Mouse (Mus musculus) kidney, embryonic 15.5 days (tissue): Measurements from ENCODE around the gene Tmem50a. TPM values are rescaled to one million over a fixed set of nuclear protein-coding genes. Genes with fewer than 3 reads are reported as not detected.
A peak's percentile ranks its signal among the peaks of the same experiment; 100 is the strongest.

Experiments
- ATAC-seq: fragments of 200-750 bp; cut with Nextera tagmentation; replicated peaks from 2 replicates; pipeline ENCODE4 v1.8.0; 2017; ENCODE audit warnings: moderate TSS enrichment; ENCODE audit not compliant: low FRiP score
- H3K27ac ChIP-seq: fragments of 300-500 bp; sonication (generic); 2 replicates; pipeline ENCODE4 v1.5.1; 2015; ENCODE audit warnings: mild to moderate bottlenecking, inconsistent platforms
- H3K27me3 ChIP-seq: fragments of 300-500 bp; sonication (generic); 2 replicates; pipeline ENCODE4 v1.6.1; 2015; ENCODE audit warnings: inconsistent platforms
- H3K36me3 ChIP-seq: fragments of 300-500 bp; sonication (generic); 2 replicates; pipeline ENCODE4 v1.6.1; 2015; ENCODE audit warnings: inconsistent platforms
- H3K4me1 ChIP-seq: fragments of 300-500 bp; sonication (generic); 2 replicates; pipeline ENCODE4 v1.6.1; 2015; ENCODE audit warnings: inconsistent platforms
- H3K4me2 ChIP-seq: fragments of 300-500 bp; sonication (generic); 2 replicates; pipeline ENCODE4 v1.6.1; 2015; ENCODE audit warnings: moderate library complexity, mild to moderate bottlenecking, inconsistent platforms
- H3K4me3 ChIP-seq: fragments of 300-500 bp; sonication (generic); replicated peaks from 2 replicates; pipeline ENCODE4 v1.5.1; 2015; ENCODE audit warnings: mild to moderate bottlenecking, inconsistent platforms
- H3K9ac ChIP-seq: fragments of 300-500 bp; sonication (generic); 2 replicates; pipeline ENCODE4 v1.6.1; 2015; ENCODE audit warnings: mild to moderate bottlenecking, inconsistent platforms
- H3K9me3 ChIP-seq: fragments of 300-500 bp; sonication (generic); replicated peaks from 2 replicates; pipeline ENCODE4 v1.6.1; 2016; ENCODE audit warnings: inconsistent platforms
- WGBS: fragments of 180-500 bp; shearing (Covaris S2); methylation state at CpG from one replicate; pipeline ENCODE4 v1.1.7; 2015; ENCODE audit warnings: mixed read lengths; 5-methylcytosine and 5-hydroxymethylcytosine counted together
- polyA plus RNA-seq: library from polyadenylated mRNA; unstranded; fragments of >200 nt; fragmentation: Nextera tagmentation; extraction: Ambion mirVana; gene quantifications from 2 replicates; pipeline ENCODE4 v1.2.1, GENCODE M21; 2015

The Tmem50a gene
- polyA plus RNA-seq, result 173 and 174 TPM in 2 replicates

- peak; percentile 94 for ATAC-seq
- Histone ChIP-seq H3K4me2 (peak within 1 kb of the TSS; percentile 57), H3K27me3 (no peaks in the 10 kb centered on the region), H3K4me3 (peak within 1 kb of the TSS; percentile 98), H3K27ac (peak within 1 kb of the TSS; percentile 97), H3K36me3 (peaks cover 28% of the 10 kb centered on the region), H3K9me3 (no peaks in the 10 kb centered on the region), H3K4me1 (peaks cover 17% of the 10 kb centered on the region), H3K9ac (peak within 1 kb of the TSS; percentile 87)
- under 1% methylated on average over 25 of the region's 25 CpGs for WGBS
Measured at GRCm38 (mm10) chr4:134914864-134915209, at the start of gene Tmem50a. Gene Tmem50a (minus strand): TSS chr4:134915024.

GRCm38 (mm10) chr4:134963021-134963776, 48.4 kb upstream of the Tmem50a start:
- WGBS, result 19% methylated on average over 19 of the region's 19 CpGs
- Histone ChIP-seq H3K9ac (no peak overlapping the region), H3K27ac (no peak overlapping the region), H3K9me3 (no peaks in the 10 kb centered on the region), H3K36me3 (no peaks in the 10 kb centered on the region), H3K27me3 (peaks cover 13% of the 10 kb centered on the region; the same call in 1 of the 2 replicates), H3K4me1 (peaks cover 15% of the 10 kb centered on the region), H3K4me2 (peak overlapping the region; percentile 51), H3K4me3 (peak overlapping the region; percentile 21)
- no peak for ATAC-seq

- peaks cover 9% of the 10 kb centered on the region for H3K4me1 ChIP-seq
- H3K4me3 ChIP-seq, result no peak overlapping the region
- 28% methylated on average over 3 of the region's 3 CpGs for WGBS
- H3K9me3 ChIP-seq, result no peaks in the 10 kb centered on the region
- H3K27me3 ChIP-seq, result peaks cover 21% of the 10 kb centered on the region
- no peak overlapping the region for H3K9ac ChIP-seq
- no peak overlapping the region for H3K27ac ChIP-seq
- H3K36me3 ChIP-seq, result no peaks in the 10 kb centered on the region
- no peak overlapping the region for H3K4me2 ChIP-seq
- no peak for ATAC-seq
Measured at GRCm38 (mm10) chr4:134956328-134956727, 41.5 kb upstream of the Tmem50a start.

DNA sequence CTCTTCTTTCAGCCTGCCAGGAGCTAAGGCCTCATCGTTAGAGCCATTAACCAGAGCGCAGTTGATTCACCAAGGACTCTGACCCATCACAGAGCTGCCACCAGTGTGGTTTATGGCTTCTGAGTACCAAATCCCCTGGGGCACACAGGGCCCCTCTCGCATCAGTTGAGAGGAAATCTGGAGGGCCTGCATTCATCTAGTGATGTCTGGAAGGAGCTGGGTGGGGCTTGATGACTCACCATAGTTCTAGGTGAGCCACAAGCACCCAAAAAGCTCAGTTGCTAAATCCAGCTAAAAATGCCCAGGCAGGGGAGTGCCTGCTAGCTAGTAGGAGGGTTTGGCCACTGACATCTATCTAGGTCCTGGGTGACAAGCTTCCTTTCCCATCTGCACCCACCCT, 41.0 kb upstream of the Tmem50a start:
- Histone ChIP-seq H3K4me2 (no peak overlapping the region), H3K4me3 (no peak overlapping the region), H3K4me1 (peaks cover 9% of the 10 kb centered on the region), H3K36me3 (no peaks in the 10 kb centered on the region), H3K27me3 (peaks cover 21% of the 10 kb centered on the region), H3K9ac (no peak overlapping the region), H3K9me3 (no peaks in the 10 kb centered on the region), H3K27ac (no peak overlapping the region)
- ATAC-seq, result no peak
- WGBS, result 61% methylated on average over 3 of the region's 3 CpGs

- WGBS, result 86% methylated on average over 2 of the region's 2 CpGs
- no peak overlapping the region for H3K4me3 ChIP-seq
- no peak overlapping the region for H3K9ac ChIP-seq
- no peak overlapping the region for H3K4me2 ChIP-seq
- H3K9me3 ChIP-seq, result no peaks in the 10 kb centered on the region
- H3K27ac ChIP-seq, result no peak overlapping the region
- H3K4me1 ChIP-seq, result peaks cover 16% of the 10 kb centered on the region
- ATAC-seq, result no peak
- H3K27me3 ChIP-seq, result peaks cover 21% of the 10 kb centered on the region
- no peaks in the 10 kb centered on the region for H3K36me3 ChIP-seq
Measured at GRCm38 (mm10) chr4:134955196-134955595, 40.4 kb upstream of the Tmem50a start.

DNA sequence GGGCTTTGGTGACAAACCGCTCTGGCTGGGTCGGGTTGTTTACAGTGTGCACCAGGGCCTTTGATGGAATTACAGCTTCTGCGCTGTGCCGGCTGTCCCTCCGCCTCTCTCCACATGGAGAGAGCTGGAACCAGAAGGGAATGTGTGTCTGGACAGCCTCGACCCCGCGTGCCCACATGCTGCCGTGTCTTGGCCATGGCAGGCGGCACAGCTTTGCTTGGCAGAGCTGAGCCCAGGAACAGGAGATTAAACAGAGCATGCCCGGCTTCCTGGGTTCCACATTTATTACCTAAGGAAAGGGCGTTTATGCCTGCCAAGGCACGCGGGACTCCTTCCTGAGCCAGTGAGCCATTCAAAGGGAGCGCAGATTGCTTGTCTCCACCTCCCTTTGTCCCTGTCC, 39.6 kb upstream of the Tmem50a start:
- peaks cover 21% of the 10 kb centered on the region for H3K27me3 ChIP-seq
- WGBS, result 4% methylated on average over 15 of the region's 15 CpGs
- H3K27ac ChIP-seq, result no peak overlapping the region
- no peaks in the 10 kb centered on the region for H3K9me3 ChIP-seq
- H3K4me2 ChIP-seq, result peak overlapping the region; percentile 42
- no peak overlapping the region for H3K9ac ChIP-seq
- no peak overlapping the region for H3K4me3 ChIP-seq
- 0 out of 2 replicates have a peak, but pooled peaks have one; percentile 22 for ATAC-seq
- no peaks in the 10 kb centered on the region for H3K36me3 ChIP-seq
- peaks cover 16% of the 10 kb centered on the region for H3K4me1 ChIP-seq

- H3K27ac ChIP-seq, result peak overlapping the region; percentile 45; the same call in 1 of the 2 replicates
- no peaks in the 10 kb centered on the region for H3K36me3 ChIP-seq
- peak overlapping the region; percentile 32 for H3K4me2 ChIP-seq
- peaks cover 18% of the 10 kb centered on the region for H3K27me3 ChIP-seq
- 18% methylated on average over 11 of the region's 11 CpGs for WGBS
- no peak overlapping the region for H3K4me3 ChIP-seq
- H3K4me1 ChIP-seq, result peaks cover 23% of the 10 kb centered on the region
- ATAC-seq, result peak; percentile 64
- H3K9me3 ChIP-seq, result no peaks in the 10 kb centered on the region
- no peak overlapping the region for H3K9ac ChIP-seq
Measured at GRCm38 (mm10) chr4:134950518-134951091, 35.8 kb upstream of the Tmem50a start.

DNA sequence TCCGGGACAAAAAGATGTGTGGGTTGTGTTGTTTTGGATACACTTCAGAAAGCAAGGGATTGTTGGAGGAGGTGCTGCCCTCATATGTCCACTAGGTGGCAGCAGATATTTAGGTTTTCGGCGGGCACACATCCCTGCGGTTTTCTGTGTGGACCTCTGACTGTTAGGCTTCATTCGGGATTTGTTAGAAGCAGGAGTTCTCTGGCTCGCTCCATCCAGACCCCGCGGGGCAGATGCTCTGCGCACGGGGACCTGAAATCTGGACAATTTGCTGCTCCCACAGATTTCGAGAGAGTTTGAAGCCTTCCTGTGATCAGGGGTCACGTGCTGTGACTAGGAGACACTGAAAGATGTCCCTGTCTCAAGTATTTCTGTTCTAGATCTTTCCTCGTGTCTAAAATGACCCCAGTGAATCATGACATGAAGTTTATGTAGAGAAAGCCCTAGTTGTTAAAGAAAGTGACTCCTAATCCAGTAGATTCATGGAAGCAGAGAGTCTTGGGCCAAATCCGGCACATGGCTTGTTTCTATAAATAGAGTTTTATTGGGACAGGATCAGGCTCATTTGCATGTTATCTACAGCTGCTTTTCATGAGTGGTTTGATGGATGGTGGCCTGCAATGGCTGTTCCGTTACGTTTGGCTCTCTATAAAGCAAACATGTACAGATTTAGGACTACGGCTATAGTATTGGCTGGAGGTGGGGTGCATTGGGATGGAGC, 31.4 kb upstream of the Tmem50a start:
- Histone ChIP-seq H3K9ac (no peak overlapping the region), H3K4me1 (peaks cover 18% of the 10 kb centered on the region), H3K9me3 (no peaks in the 10 kb centered on the region), H3K27me3 (peaks cover 40% of the 10 kb centered on the region), H3K4me3 (0 out of 2 replicates have a peak overlapping the region, but pooled peaks have one; percentile 17), H3K36me3 (no peaks in the 10 kb centered on the region), H3K4me2 (peak overlapping the region; percentile 58), H3K27ac (no peak overlapping the region)
- no peak for ATAC-seq
- 9% methylated on average over 17 of the region's 17 CpGs for WGBS

DNA sequence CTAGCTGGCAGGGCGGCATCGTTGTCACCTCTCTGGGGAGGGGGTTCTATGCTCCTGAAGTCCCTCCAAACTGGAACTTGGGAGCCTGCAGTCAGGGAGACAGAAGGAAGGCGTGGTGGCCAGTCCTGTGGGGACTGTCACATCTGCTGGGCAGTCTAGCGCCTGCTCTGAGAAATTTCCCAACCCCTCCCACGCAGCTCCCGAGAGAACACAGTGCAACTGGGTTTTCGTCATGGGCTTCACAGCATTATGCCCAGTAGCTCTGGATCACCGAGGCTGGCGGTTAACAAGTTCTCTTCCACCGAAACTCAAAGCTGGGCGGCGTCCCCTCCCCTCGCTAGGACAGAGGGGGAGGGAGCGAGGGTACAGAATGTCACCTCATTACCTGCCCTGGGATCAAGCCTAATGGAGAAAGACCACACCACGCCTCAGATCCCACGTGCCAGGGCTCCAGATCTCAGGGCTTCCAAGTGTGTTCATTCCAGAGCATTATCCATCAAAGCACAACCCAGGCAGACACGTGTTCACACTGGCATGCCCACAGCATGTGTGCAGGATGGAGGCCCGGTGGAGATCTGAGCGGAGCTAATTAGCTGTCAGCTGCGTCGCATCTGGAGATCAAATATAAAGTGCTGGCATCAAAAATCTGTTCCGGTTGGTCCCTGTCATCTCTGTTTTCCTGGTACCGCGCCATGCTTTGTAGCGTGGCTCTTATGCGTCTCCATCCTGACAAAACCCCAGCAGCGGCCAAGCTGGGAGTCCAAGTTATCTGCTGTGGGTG, 29.1 kb upstream of the Tmem50a start:
- no peaks in the 10 kb centered on the region for H3K36me3 ChIP-seq
- H3K27me3 ChIP-seq, result peaks cover 45% of the 10 kb centered on the region
- no peak overlapping the region for H3K4me2 ChIP-seq
- H3K4me1 ChIP-seq, result peaks cover 21% of the 10 kb centered on the region
- ATAC-seq, result 0 out of 2 replicates have a peak, but pooled peaks have one; percentile 12
- H3K4me3 ChIP-seq, result no peak overlapping the region
- H3K27ac ChIP-seq, result no peak overlapping the region
- H3K9me3 ChIP-seq, result no peaks in the 10 kb centered on the region
- H3K9ac ChIP-seq, result no peak overlapping the region
- WGBS, result 50% methylated on average over 27 of the region's 27 CpGs

- Histone ChIP-seq H3K4me2 (peak overlapping the region; percentile 54), H3K4me1 (peaks cover 20% of the 10 kb centered on the region), H3K4me3 (peak overlapping the region; percentile 21), H3K36me3 (peaks cover 29% of the 10 kb centered on the region), H3K9me3 (no peaks in the 10 kb centered on the region), H3K9ac (no peak overlapping the region), H3K27me3 (peaks cover 39% of the 10 kb centered on the region), H3K27ac (no peak overlapping the region)
- ATAC-seq, result no peak
- WGBS, result 34% methylated on average over 9 of the region's 9 CpGs
Measured at GRCm38 (mm10) chr4:134939900-134940299, 25.1 kb upstream of the Tmem50a start.

- peaks cover 15% of the 10 kb centered on the region for H3K27me3 ChIP-seq
- no peak overlapping the region for H3K4me2 ChIP-seq
- no peak overlapping the region for H3K4me3 ChIP-seq
- H3K36me3 ChIP-seq, result peaks cover 53% of the 10 kb centered on the region
- ATAC-seq, result no peak
- H3K27ac ChIP-seq, result no peak overlapping the region
- no peak overlapping the region for H3K9ac ChIP-seq
- H3K4me1 ChIP-seq, result peaks cover 17% of the 10 kb centered on the region
- WGBS, result 38% methylated on average over 17 of the region's 17 CpGs
- H3K9me3 ChIP-seq, result no peaks in the 10 kb centered on the region
Measured at GRCm38 (mm10) chr4:134937240-134938176, 22.7 kb upstream of the Tmem50a start.
